Mouse (Mus musculus) embryonic fibroblast, embryonic 13.5 days (primary cell): Measurements from ENCODE around the gene Prmt8.

ENCODE experiments used
- CTCF ChIP-seq: IDR thresholded peaks from 2 replicates; pipeline ENCODE4 v1.5.1; 2011; ENCODE audit warnings: mild to moderate bottlenecking, control low read depth, low read length, moderate library complexity, borderline replicate concordance; ENCODE audit not compliant: insufficient read depth
- POLR2A ChIP-seq: IDR thresholded peaks from 2 replicates; pipeline ENCODE4 v1.6.1; 2011; ENCODE audit warnings: low read depth, mild to moderate bottlenecking, control low read depth, low read length, moderate library complexity

DNA sequence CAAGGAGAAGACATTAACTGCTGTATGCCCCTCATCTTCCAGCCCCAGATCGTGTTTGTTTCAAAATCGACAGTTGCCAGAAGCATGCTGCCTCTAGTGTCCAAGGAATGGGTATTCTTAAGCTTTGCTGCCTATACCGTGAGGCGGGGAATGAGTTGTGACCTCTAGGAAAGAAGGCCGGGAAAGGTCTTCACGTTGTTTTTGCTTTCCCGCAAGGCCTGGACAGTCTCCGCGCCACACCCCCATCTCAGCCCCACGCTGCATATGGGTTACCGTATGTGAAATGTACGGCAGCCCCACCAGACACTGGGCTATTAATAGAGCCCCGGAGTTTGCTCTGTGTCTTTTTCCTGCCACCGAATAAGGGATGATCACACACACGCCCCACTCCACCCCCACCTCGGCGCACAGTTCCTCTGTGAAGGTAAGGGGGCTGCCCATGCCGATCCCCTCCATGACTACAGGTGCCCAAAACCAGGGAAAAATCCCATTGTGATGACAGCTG, 2.0 kb downstream of the Prmt8 start:
- TF ChIP-seq POLR2A: no peak
- no peak for TF ChIP-seq CTCF
